Mouse (Mus musculus) heart, postnatal 36 days (tissue): Measurements from ENCODE around the gene Arid4a. TPM values are rescaled to one million over a fixed set of nuclear protein-coding genes. Genes with fewer than 3 reads are reported as not detected.

Experiments
- DNase-seq, 2 experiments: peaks; one replicate each; pipeline ENCODE4 v3.0.0; 2021 to 2022
- intact Hi-C: fragments of 180-260 bp; cut with DNase I; formaldehyde crosslinking; loops from one replicate; pipeline ENCODE4 v1.15.1; 2025
- total RNA-seq, 2 experiments: library from RNA; stranded (reverse); gene quantifications; 2 replicates each; pipeline ENCODE4 v1.2.3; 2021

Gene Arid4a
- total RNA-seq, 2 experiments from 2014 or later, result 14.3 to 17.0 TPM

DNA sequence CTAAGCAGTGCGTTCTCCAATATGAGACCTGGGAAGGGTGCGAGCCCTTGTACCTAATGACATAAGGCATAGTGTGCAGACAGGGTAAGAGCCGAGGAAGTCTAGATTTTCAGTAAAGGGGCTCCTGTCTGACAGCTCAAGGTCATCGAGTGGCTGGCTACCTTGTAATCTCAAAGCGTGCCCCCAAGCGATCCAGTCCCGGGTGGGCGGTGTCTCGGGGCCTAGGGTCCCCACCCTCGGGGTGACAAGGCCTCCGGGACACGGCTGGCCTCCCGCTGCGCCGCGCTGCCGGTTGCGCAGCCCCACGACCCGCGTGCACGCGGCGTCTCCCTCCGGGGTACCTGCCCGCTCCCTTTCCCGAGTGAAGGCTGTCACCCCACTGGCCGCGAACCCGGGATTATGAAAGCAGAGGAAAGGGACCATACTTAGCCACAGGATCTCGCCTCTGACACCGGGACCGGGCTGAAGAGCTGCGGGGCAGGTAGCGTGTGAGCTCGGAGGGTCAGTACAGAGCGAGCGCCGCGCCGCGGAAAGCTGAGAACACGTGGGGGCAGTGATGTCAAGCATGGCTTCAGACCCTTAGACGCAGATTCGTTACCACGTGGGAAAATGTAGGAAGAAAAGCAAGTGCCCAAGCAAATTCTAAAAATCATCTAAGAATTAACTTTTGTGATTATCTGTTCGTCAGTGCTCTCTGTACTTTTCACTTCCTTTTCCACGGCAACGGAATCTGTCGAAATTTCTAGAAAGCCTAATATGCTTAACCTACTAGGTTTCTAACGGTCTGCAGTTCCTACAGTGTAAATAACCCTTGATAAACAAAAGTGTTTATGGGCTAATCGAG, 120.6 kb downstream of the Arid4a start, which contains the start of the genes Timm9 and 2700049A03Rik:
TSS of gene Timm9 (minus strand) at position 555 of the 844 bp plus-strand sequence.
TSS of gene 2700049A03Rik (plus strand) at position 719 of the 844 bp plus-strand sequence.
- intact Hi-C loops, result loop anchor here (5.0 to 10.0 kb wide), 2 partner anchors 164 to 682 kb away; partner anchors contain the start of genes Psma3 and Tmx1
- DNase-seq, result peak; percentile 69 to 88

DNA sequence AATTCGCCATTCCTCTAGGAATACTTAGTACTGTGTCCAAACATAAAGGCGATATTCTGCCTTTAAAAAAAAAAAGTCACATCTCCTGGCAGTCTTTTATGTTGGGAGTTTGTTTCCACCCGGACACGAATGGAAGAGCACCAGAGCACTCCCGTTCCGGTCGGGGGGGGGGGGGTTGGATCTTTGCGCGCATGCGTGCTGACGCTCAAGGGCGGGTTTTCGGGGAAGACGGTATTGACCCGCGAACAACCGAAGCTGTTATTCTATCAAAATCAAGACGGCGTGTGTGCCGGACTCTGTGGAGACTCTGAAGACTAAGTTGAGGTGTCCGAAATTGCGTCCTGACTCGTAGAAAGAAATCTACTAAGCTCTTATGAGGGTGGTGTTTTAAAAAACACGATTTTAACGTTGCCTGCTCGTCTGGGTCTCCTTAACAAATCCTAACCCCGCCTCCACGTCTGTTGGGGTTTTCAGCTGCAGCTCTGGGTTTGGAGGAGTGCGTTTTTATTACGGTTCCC, 121.2 kb downstream of the Arid4a start:
- intact Hi-C loops, result loop anchor here (5.0 to 10.0 kb wide), 2 partner anchors 165 to 682 kb away; partner anchors contain the start of genes Psma3 and Tmx1
- peak; percentile 81 to 88 for DNase-seq

DNA sequence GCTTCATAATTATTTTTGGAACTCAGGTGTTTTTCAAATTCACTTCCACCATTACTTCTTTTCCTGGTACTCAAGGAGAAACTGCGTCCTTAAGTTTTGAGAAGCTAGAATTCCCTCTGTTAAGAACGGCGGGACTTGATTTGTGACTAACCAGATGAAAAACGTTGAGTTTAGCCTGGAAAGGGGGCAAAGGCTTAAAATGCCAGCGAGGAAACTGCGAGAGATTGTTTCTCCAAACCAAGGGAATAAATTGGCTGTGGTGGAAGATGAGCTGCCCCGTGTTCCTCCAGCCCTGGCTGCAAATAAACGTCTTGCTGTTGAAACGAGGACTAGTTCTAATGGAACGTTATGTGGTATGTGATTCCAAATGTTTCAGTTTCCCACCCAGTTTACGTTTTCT, 121.9 kb downstream of the Arid4a start:
- no peak for DNase-seq
- intact Hi-C loops, result loop anchor here (5.0 to 10.0 kb wide), 2 partner anchors 165 to 683 kb away; partner anchors contain the start of genes Psma3 and Tmx1

DNA sequence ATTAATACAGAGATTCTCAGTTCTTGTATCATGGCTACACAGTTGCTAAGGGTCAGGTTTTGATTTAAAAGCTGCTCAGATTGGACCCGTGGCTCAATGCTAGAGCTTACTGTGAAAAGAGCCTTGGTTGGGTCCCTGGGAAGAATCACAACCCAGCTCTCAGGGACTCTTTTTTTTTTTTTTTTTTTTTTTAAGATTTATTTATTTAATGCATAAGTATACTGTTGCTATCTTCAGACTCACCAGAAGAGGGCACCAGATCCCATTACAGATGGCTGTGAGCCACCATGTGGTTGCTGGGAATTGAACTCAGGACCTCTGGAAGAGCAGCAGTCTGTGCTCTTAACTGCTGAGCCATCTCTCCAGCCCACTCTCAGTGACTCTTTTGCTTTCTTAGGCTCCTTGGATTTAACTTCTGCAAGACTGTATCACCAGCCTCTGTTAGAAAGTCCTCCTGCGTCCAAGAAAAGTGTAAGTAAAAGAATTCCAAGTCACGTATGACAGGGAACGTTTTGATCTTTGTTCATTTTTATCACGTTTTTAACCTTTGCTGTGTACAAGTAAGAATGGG, 123.6 kb downstream of the Arid4a start:
- intact Hi-C loops, result loop anchor here (5.0 to 10.0 kb wide), 2 partner anchors 167 to 685 kb away; partner anchors contain the start of genes Psma3 and Tmx1
- no peak for DNase-seq

DNA sequence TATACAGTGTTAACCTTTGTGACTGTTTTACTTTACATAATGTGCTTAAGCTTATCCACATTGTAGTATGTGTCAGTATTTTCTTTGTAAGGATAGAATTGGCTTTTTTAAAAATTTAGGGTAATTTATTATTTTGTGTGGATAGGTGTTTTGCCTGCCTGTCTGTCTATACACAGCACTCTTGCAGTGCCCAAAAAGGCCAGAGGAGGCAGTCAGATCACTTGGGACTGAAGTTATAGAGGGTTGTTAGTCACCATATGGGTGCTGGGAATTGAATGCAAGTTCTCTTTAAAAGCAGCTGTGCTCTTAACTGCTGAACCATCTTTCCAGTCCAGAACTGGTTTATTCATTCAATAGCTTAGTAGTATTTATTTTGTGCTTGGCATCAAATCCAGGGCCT, 125.4 kb downstream of the Arid4a start:
- intact Hi-C loops, result no loop called here
- no peak for DNase-seq

DNA sequence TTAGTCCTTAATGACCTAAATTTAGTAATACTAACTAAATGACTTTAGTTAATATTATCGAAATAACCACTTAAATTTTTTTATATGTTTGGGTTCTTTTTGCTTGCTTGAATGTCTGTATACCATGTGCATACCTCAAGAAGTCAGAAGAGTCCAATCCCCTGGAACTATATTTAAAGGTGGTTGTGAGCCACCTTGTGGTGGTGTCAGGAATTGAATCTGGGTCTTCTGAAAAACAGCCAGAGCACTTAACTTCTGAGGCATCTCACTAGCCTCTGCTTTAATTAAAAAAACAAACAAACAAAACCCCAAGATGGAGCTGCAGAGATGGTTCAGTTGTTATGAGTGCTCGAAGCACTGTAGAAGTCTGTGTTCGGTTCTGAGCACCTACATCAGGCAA, 131.9 kb downstream of the Arid4a start:
- peak; percentile 36 to 53 for DNase-seq

More for the DNA sequence above, 131.9 kb downstream of the Arid4a start:
- intact Hi-C loops, result no loop called here

Other genes starting within 250 kb of the Arid4a start
- 10 to 100 TPM; 33.4 to 39.1 TPM for gene Frmd6, start 190.5 kb upstream of the Arid4a start, total RNA-seq
- 100 to 1,000 TPM; 134 to 142 TPM for gene Actr10, start 78.1 kb upstream of the Arid4a start, total RNA-seq
- gene Psma3, start 41.4 kb upstream of the Arid4a start, total RNA-seq, result 100 to 1,000 TPM; 193 to 201 TPM
- 1 to 10 TPM in 1 of 2 experiments, not detected in 1; 1.2 TPM for gene Tomm20l, start 95.4 kb downstream of the Arid4a start, total RNA-seq
- gene Timm9, start 120.7 kb downstream of the Arid4a start, total RNA-seq, result 10 to 100 TPM; 26.5 to 30.0 TPM
- gene 2700049A03Rik, start 120.9 kb downstream of the Arid4a start, total RNA-seq, result 1 to 10 TPM; 3.2 to 3.3 TPM